Mouse (Mus musculus) heart, postnatal 10 days (tissue): ENCODE data around the gene Pacrg. TPM values are rescaled to one million over a fixed set of nuclear protein-coding genes. Genes with fewer than 3 reads are reported as not detected.

Source experiments
- DNase-seq, 2 experiments: peaks; one replicate each; pipeline ENCODE4 v3.0.0; 2021
- intact Hi-C: fragments of 180-260 bp; cut with DNase I; formaldehyde crosslinking; loops from one replicate; pipeline ENCODE4 v1.15.1; 2025
- total RNA-seq, 2 experiments: library from RNA; stranded (reverse); gene quantifications; 2 replicates each; pipeline ENCODE4 v1.2.3; 2021

The Pacrg gene
- total RNA-seq, 2 experiments from 2014 or later = 0.60 to 1.5 TPM

GRCm38 (mm10) chr17:10744709-10745461 lies 95.2 kb downstream of the Pacrg start:
- DNase-seq = peak; percentile 71 to 75

DNA sequence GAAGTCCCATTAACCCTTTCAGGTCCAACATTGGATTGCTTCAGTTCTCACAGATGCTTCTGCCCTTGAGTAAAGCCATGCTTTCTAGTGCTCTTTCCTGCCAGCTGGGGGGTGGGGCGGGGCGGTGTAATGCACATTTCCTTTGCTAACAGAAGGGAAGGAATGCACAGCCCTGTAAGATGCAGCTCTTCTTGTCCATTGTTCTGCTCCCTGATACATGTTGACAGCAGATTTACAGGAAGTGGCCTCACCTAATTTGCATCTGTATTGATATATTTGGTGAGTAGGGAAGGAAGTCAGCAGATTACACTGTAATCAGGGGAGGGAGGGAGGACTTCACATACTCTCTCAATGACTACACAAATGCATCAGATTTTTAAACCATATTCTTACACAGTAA lies 100.0 kb downstream of the Pacrg start:
- no peak for DNase-seq

More at GRCm38 (mm10) chr17:10744709-10745461, 95.2 kb downstream of the Pacrg start:
- intact Hi-C loops = loop anchor here (5.0 to 10.0 kb wide), 6 partner anchors 213 to 1578 kb away; no protein-coding TSS in a partner anchor

GRCm38 (mm10) chr17:10737966-10738365 lies 102.1 kb downstream of the Pacrg start:
- DNase-seq = no peak
- intact Hi-C loops = no loop called here

More for the DNA sequence above, 100.0 kb downstream of the Pacrg start:
- intact Hi-C loops = loop anchor here (5.0 to 10.0 kb wide), 5 partner anchors 235 to 1573 kb away; no protein-coding TSS in a partner anchor

GRCm38 (mm10) chr17:10734733-10735132 lies 105.4 kb downstream of the Pacrg start:
- no peak for DNase-seq
- intact Hi-C loops = no loop called here

DNA sequence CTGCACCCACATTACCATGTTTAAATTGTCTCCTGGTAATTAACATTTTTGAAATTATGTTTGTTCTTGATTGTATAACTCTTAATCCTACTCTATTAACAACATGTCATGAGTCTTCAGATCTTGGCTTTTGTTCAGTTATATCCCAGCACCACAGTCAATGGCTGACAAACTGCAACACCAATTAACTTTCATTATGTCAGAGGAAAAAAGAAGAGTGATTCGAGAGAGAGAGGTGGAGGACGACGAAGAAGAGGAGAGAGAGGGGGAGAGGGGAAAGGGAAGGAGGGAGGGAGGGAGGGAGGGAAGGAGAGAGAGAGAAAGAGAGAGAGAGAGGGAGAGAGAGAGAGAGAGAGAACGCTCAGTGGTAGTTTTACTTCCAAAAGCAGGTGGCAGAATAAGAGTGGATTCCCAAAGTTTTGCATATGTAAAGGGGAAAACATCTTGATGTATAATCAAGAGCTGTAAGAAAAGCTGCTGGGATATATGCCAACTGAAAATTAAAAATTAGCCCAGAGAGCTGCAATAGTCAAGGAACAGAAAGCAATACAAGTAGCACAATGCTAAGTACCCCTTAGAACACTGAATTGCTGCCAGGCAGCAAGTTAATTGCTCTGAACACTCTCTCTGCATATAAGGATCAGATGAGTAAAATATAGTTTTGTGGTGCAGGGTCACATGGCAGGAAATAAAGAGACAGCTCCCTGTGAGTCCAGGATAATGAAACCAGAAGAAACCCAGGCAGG lies 107.6 kb downstream of the Pacrg start:
- DNase-seq = no peak
- intact Hi-C loops = no loop called here

DNA sequence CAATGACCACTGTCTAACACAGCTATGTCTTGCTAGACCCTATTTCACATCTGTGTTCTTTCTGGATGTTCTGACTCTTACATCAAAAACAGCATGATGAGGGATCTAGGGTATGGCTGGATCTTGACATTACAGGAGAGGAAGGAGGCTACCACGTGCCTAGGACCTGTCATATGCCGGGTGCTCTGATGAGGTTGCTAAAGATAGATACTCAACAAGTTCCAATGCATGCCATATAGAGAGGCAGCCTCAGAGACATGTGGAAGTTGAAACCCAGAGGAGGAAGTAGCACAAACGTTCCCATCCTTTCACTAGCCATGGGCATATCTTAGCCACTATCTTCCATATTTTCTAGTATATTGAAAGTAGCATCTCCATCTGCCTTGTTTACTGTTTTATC lies 115.3 kb downstream of the Pacrg start:
- DNase-seq = no peak
- intact Hi-C loops = no loop called here

DNA sequence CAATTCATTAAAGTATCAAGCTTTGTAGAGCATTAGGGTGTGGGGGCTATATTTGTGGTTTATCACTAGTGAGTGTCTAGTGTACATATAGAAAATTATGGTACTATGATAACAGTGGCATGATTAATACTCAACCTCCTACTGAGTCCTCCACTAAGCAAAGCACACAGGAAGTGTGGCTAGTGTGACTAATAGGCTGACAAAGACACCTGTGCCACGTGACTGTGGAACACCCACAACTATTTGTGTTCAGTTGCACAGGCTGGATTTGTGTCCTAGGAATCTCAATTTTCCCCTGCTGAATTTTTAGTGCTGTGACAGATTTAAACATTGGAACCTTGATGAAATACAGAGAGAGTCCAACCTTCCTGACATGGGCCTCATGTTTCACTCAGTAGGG lies 118.5 kb downstream of the Pacrg start:
- intact Hi-C loops = no loop called here
- DNase-seq = no peak

GRCm38 (mm10) chr17:10717148-10717547 lies 123.0 kb downstream of the Pacrg start:
- no peak for DNase-seq
- intact Hi-C loops = no loop called here

- peak; percentile 6 to 11 for DNase-seq
- intact Hi-C loops = no loop called here
These were observed 137.3 kb downstream of the Pacrg start for GRCm38 (mm10) chr17:10702781-10703180.

DNA sequence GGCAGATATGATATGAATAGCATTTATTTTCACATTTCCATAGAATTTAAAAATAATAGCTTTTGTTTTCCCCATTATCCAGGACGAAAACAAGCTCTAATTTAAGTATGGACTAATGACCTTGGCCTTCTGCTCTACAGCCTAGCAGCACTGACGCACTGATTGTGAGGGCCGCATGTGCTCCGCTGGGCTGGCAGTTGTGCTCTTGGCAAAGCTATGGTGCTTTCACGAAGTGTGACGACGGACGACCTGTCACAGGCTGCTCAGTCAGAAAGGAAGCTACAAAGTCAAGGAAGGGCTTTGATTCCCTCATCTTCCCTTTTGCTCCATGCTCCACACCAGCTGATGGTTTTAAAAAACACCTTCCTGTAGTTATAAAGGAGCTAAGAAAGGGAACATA lies 142.1 kb downstream of the Pacrg start:
- intact Hi-C loops = no loop called here
- DNase-seq = peak; percentile 16 to 33

- DNase-seq = no peak
- intact Hi-C loops = no loop called here
These were observed 144.7 kb downstream of the Pacrg start for GRCm38 (mm10) chr17:10695421-10695820.

DNA sequence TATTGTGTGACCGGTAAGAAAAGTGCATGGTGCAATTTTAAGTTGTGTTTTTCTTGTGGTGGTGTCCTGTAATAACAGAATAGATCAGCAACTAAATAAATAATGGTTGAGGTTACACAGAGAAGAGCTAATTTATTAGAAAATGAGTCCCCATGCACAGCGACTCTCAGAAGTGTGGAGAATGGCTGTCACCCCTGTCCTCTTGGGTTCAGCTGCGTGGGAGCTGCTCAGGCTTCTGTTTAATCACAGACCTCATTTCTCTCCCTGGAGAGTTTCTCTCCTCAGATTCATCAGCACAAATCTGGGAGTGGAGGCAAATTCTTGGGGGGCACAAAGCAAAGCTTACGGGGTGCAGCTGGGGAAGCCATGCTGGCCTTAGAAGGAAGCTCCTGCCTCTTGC lies 163.0 kb downstream of the Pacrg start:
- DNase-seq = no peak
- intact Hi-C loops = no loop called here

DNA sequence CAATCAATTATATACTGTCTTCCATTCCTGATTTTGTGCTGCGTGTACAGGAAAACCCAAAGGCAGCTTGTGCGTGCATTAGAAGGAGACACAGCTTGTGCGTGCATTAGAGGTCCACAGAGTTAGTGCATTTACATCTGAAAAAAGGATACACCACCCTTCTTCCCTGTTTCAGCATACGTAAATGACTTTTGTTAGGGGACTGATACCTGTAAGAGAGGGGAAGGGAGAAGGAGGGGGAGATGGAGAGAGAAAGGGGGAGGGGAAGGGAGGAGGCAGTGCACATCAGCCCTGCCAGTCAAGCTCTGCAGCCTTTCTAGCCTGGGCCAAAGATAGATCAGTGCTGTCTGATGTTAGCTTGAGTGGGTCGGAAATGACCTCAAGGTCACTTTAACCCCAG lies 164.6 kb downstream of the Pacrg start:
- no peak for DNase-seq

GRCm38 (mm10) chr17:10675048-10675447 lies 165.1 kb downstream of the Pacrg start:
- peak in 1 of 2 experiments; percentile 3 for DNase-seq
- intact Hi-C loops = no loop called here

More for the DNA sequence above, 164.6 kb downstream of the Pacrg start:
- intact Hi-C loops = no loop called here

GRCm38 (mm10) chr17:10661294-10661693 lies 178.8 kb downstream of the Pacrg start:
- intact Hi-C loops = no loop called here
- no peak for DNase-seq

DNA sequence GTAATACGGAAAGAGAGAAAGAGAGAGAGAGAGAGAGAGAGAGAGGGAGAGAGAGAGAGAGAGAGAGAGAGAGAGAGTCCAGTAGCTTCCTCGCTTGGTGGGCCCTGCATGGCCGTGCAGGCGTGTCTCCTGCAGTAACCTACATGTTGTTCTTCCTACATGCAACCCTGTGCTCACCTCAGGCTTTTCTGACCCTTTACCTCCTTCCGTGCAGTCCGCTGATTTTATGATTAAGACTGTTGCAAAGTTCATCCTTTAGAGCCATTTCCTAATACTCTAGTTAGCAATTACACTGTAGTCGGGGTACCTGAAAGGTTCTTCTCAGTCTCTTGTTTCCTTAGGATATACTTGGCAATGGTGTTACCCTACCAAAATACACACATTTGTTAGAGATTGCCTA lies 196.5 kb downstream of the Pacrg start:
- no peak for DNase-seq
- intact Hi-C loops = no loop called here

- intact Hi-C loops = no loop called here
- DNase-seq = no peak
These were observed 200.3 kb downstream of the Pacrg start for GRCm38 (mm10) chr17:10639816-10640215.

DNA sequence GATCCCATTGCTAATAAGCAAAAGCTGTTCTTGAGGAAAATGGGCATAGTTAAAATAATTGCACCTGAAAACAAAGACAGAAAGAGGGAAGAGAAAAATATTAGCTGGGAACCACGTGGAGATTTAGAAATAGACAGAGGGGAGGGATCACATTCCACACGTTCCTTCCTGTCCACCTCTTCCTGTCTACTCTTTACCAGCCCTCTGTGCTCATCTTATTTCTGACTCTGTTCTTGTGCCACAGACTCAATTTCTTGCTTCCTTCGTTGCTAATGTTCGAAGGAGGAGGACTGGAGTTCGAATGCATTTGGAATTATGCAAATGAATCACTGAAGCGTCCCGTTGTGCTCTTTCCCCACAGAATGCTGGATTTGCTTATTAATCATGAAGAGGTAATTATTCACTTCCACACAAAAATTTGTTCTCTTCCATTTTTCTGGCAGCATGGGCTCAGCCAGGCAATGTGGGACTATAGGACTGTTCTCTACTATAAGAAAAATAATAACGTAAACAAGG lies 204.1 kb downstream of the Pacrg start:
- intact Hi-C loops = no loop called here
- DNase-seq = no peak

GRCm38 (mm10) chr17:10635470-10635869 lies 204.6 kb downstream of the Pacrg start:
- intact Hi-C loops = no loop called here

GRCm38 (mm10) chr17:10635046-10635445 lies 205.1 kb downstream of the Pacrg start:
- intact Hi-C loops = no loop called here
- DNase-seq = no peak

More at GRCm38 (mm10) chr17:10635470-10635869, 204.6 kb downstream of the Pacrg start:
- DNase-seq = no peak

DNA sequence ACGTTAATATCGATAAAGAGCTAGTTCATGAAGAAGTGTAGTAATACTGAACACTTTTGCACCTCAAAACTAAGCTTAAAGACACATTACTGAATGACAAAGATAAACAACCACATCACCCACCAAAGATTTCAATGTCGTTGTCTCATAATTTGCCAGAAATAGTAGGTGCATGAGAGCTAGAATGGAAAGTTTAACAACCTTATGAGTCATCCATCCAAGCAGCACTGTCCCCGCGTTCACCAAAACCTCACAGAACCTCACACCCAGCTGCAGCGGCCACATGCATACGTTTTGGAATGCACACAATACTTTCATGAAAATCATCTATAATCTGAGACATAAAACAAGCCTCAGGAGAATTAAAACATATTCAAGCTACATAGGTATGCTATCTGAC lies 206.3 kb downstream of the Pacrg start:
- DNase-seq = no peak
- intact Hi-C loops = no loop called here

DNA sequence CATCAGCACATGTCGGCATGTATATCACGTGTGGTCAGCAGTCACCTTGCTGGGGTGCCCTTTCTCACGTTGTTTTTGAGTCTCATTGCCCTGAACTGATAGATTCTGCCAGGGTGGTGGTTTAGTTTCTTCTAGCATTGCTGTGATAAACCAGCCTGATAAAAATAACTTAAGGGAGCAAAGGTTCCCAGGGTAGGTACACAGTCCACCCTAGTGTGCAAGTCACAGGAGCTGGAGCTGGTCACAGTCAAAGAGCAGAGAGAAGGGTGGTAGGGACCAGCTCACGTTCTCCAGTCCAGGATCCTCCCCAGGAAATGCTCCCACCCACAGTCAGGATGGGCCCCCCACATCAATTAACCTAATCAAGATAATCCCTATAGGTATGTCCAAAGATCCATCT lies 211.9 kb downstream of the Pacrg start:
- DNase-seq = no peak
- intact Hi-C loops = no loop called here
